Mouse (Mus musculus) small intestine, adult 2 months (tissue): ENCODE data around the gene Polr2b. TPM values are rescaled to one million over a fixed set of nuclear protein-coding genes. Genes with fewer than 3 reads are reported as not detected.

Experiments
- H3K27ac ChIP-seq: fragments of 200-500 bp; 2 replicates; pipeline ENCODE4 v1.5.1; 2012; ENCODE audit warnings: low read depth, low read length, control low read depth, inconsistent platforms; ENCODE audit not compliant: insufficient read depth
- H3K27me3 ChIP-seq: fragments of 200-500 bp; 2 replicates; pipeline ENCODE4 v1.6.1; 2012; ENCODE audit warnings: mild to moderate bottlenecking, moderate library complexity, low read length, inconsistent platforms; ENCODE audit not compliant: control insufficient read depth, insufficient read depth
- H3K36me3 ChIP-seq: fragments of 200-500 bp; 2 replicates; pipeline ENCODE4 v1.6.1; 2012; ENCODE audit warnings: mild to moderate bottlenecking, low read length, control low read depth, inconsistent platforms; ENCODE audit not compliant: control insufficient read depth, insufficient read depth
- H3K4me1 ChIP-seq: fragments of 200-500 bp; 2 replicates; pipeline ENCODE4 v1.6.1; 2012; ENCODE audit warnings: low read length, inconsistent platforms, mixed read lengths; ENCODE audit not compliant: control insufficient read depth, insufficient read depth, insufficient read length
- H3K4me3 ChIP-seq: fragments of 200-500 bp; 2 replicates; pipeline ENCODE4 v1.5.1; 2012; ENCODE audit warnings: low read depth, mild to moderate bottlenecking, control low read depth, inconsistent platforms, low read length, moderate library complexity
- CTCF ChIP-seq: fragments of 200-500 bp; IDR thresholded peaks from 2 replicates; pipeline ENCODE4 v1.5.1; 2012; ENCODE audit warnings: low read depth, mild to moderate bottlenecking, control low read depth, inconsistent platforms, low read length, moderate library complexity, mixed read lengths; ENCODE audit not compliant: insufficient replicate concordance, insufficient read length; ENCODE audit errors: extremely low read depth
- POLR2A ChIP-seq: fragments of 200-500 bp; IDR thresholded peaks from 2 replicates; pipeline ENCODE4 v1.6.1; 2012; ENCODE audit warnings: low read depth, mild to moderate bottlenecking, control low read depth, inconsistent platforms, low read length, moderate library complexity
- WGBS: fragments of 180-500 bp; shearing (Covaris S2); methylation state at CpG from one replicate; pipeline ENCODE4 v1.1.7; 2018; 5-methylcytosine and 5-hydroxymethylcytosine counted together
- polyA plus RNA-seq: library from polyadenylated mRNA; depleted of rRNA; stranded (reverse); fragments of >200 nt; gene quantifications from 2 replicates; pipeline ENCODE4 v1.2.3, GENCODE M21; 2012

Polr2b gene
- polyA plus RNA-seq, 1 experiment: 7.6 TPM

DNA sequence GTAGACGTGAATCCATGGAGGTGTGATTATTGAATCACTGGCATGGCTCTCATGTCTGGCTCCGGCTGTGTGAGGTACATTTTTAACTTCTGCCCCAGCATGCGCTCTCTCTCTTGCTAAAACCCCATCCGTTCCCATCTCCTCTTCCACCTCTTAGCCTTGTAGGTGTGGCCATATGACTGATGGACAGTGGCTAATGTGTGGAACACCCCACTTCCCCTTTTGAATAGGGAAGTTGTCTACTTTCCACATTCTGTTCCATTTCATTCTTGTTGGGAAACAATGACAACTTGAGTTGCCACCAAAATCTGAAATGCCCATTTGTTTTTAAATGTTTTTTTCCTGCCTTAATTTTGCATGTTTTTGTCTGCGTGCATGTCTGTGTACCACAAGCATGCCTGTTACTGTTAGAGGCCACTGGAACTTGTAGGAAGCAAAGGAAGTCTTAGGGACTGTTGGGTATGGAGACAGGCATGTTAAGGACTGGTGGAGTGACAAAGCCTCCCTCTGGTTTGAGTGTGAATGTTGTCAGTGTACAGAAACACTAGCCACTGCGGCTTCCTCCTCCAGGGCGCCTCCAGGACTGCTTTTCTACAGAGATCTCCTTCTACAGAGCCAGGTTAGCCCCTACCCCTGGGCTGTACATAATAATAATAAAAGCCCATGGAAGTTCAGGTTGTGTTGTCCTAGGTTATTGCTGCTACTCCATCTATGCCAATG is 17.0 kb upstream of the Polr2b start:
- Histone ChIP-seq H3K36me3 (peaks cover 45% of the 10 kb centered on the region), H3K27me3 (no peaks in the 10 kb centered on the region), H3K4me1 (no peaks in the 10 kb centered on the region; the same call in 1 of the 2 replicates), H3K27ac (0 out of 2 replicates have a peak overlapping the region, but pooled peaks have one; percentile 15), H3K4me3 (no peak overlapping the region)
- WGBS: 85% methylated on average over 7 of the region's 7 CpGs
- no peak for TF ChIP-seq CTCF
- TF ChIP-seq POLR2A: no peak

DNA sequence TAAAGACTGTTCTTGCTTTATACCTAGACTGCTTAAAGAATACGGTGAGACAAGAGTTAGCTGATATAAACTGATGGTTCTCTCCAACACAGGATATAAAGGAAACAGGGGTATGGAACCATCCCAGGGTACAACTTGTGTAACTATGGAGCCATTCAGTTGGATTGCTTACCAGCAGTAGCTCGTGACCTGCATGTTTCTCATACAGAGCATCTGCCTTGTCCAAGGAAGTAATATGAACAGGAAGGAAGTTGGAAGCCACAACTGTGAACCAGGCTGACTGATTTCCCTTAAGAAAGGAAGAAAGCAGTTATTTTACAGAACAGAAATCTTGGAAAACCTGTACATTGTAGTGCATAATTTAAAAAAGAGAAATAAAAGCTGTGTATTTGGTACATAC is 10.5 kb upstream of the Polr2b start:
- no peak overlapping the region for H3K4me3 ChIP-seq
- H3K4me1 ChIP-seq: no peaks in the 10 kb centered on the region
- no peak for TF ChIP-seq CTCF
- no peak for TF ChIP-seq POLR2A
- no peak overlapping the region for H3K27ac ChIP-seq
- no peaks in the 10 kb centered on the region for H3K27me3 ChIP-seq
- peaks cover 34% of the 10 kb centered on the region for H3K36me3 ChIP-seq
- 83% methylated on average over 2 of the region's 2 CpGs for WGBS

DNA sequence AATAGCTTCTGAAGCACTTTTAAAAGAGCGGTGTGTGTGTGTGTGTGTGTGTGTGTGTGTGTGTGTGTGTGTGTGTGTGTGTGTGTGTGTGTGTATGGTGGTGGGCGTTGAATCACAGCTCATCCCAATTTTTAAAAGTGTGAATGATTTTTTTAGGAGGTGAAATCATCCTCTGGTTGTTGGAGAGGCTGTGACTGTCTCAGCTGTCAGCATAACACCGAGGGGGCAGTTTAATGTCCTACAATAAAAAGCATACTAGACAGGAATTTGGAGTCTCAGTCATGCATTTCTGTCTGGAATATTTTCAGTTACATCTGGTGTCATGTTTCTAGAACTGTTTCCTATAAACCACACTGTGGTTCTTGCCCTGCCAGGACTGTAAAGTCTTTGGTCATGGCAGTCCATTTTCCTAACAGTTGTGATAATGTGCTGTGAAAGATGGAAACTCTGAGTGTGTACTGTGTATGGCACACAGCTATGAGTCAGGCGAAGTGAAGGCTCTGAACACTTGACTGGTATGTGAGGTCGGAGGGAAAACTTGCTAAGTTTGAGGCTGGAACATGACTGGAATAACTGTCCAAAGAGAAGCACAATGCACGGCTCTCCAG is 8.5 kb upstream of the Polr2b start:
- Histone ChIP-seq H3K27ac (no peak overlapping the region), H3K36me3 (peaks cover 33% of the 10 kb centered on the region), H3K4me1 (no peaks in the 10 kb centered on the region), H3K4me3 (no peak overlapping the region), H3K27me3 (no peaks in the 10 kb centered on the region)
- TF ChIP-seq POLR2A: no peak
- no peak for TF ChIP-seq CTCF
- 85% methylated on average over 6 of the region's 6 CpGs for WGBS

DNA sequence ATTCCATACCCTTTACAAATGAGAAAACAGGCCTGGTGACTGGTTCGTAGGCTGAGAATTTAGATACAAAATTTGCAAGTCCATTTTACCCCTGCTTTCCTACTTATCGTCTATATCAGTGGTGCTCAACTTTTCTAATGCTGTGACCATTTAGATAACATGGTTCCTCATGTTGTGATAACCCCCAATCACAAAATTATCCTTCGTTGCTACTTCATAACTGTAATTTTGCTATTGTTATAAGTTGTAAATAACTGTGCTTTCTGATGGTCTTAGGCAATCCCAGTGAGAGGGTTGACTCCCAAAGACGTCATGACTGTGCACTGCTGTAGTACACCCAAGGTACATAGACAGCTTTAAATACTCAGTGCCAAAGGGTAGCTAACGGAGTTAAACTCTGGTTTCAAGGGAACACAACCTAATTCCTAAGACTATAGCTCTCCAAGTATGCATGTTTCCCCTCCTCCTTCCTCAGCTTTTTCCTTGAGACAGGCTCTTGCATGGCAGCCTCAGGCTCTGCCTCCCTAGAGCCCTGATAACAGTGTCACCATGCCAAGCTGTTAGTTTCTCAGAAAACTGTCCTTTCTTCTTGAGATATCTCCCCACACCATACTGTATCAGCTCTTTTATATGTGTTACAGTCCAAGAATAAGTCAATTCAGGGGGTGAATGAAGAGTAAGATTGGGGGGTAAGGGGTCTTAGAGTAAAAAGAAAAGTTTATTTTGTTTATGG is 2.0 kb upstream of the Polr2b start:
- Histone ChIP-seq H3K27ac (no peak overlapping the region), H3K4me3 (no peak overlapping the region), H3K36me3 (peaks cover 14% of the 10 kb centered on the region), H3K4me1 (peaks cover 10% of the 10 kb centered on the region), H3K27me3 (no peaks in the 10 kb centered on the region)
- TF ChIP-seq POLR2A (no peak), CTCF (no peak)
- 73% methylated on average over 5 of the region's 5 CpGs for WGBS

DNA sequence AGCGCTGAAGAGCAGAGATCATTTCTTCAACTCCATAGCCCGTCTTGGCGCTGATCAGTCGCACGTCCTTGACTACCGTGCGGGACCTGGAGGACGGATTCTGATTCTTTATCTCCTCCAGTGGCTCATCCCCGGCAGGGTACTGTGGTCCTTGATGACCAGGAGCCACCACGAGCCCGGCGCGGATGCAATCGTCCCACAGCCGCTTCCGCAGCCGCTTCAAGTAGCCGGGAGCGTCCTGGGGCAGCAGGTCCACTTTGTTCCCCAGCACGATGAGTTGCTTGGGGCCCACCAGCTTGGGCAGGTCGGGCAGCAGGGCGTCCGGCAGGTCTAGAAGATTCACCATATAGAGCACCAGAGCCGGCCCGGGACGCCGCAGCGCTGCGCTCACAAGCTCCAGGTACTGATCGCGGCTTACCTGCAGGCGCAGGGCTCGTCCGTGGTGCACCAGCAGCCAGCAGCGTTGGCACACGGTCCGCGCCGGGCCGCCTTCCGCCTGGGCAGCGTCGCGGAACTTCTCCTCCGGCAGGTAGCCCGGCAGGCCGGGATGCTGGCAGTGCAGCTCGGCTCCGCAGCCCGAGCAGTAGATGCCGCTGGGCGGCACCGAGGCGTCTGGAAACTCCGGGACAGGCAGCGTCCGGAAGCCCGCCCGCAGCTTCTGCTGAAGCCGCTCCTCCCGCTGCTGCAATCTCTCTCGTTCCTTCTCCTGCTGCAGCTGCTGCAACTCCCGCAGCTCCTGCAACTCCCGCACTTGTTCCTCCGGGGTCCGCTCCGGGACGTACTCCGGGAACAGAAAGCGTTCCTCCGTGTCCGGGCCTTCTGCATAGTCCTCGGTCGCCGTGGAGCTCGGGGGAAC is 668 bp upstream of the Polr2b start:
- under 1% methylated on average over 76 of the region's 76 CpGs for WGBS
- Histone ChIP-seq H3K4me3 (peak overlapping the region; percentile 70), H3K4me1 (peaks cover 10% of the 10 kb centered on the region), H3K27me3 (no peaks in the 10 kb centered on the region), H3K36me3 (peaks cover 15% of the 10 kb centered on the region), H3K27ac (no peak overlapping the region)
- no peak for TF ChIP-seq CTCF
- TF ChIP-seq POLR2A: no peak

DNA sequence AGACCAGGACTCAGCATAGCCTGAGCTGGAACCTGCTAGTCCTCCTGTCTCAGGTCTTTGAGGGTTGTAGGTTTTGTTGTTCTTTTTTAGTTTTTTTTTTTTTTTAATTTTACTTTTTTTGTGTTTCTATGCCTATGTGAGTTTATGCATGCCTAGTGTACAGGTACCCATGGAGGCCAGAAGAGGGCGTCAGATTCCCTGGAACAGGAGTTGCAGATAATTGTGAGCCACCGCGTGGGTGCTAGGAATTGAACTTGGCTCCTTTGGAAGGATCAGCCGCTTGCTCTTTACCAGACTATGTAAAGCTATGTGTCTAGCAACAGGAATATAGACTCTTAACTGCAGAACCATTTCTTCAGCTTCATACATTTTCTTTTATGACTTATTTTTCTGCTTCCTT is 4.3 kb downstream of the Polr2b start:
- Histone ChIP-seq H3K36me3 (peaks cover 18% of the 10 kb centered on the region), H3K4me1 (no peaks in the 10 kb centered on the region), H3K27ac (no peak overlapping the region), H3K27me3 (no peaks in the 10 kb centered on the region), H3K4me3 (no peak overlapping the region)
- TF ChIP-seq CTCF (no peak), POLR2A (no peak)
- 93% methylated on average over 4 of the region's 4 CpGs for WGBS

DNA sequence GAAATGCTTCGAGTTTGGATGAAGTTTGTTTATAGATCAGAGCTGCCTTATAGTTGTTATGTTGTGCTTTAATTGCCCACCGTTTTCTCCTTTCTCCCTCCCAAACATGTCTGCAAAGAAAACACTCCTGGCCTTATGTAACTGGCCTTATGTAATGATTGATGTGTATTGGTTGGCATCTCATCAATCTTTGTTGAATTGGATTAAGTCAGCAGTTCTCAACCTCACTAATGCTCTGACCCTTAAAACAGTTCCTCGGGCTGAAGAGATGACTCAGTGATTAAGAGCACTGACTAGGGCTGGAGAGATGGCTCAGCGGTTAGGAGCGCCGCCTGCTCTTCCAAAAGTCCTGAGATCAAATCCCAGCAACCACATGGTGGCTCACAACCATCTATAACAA is 5.0 kb downstream of the Polr2b start:
- no peak overlapping the region for H3K4me3 ChIP-seq
- 84% methylated on average over 6 of the region's 6 CpGs for WGBS
- no peak overlapping the region for H3K27ac ChIP-seq
- H3K36me3 ChIP-seq: peaks cover 21% of the 10 kb centered on the region
- no peaks in the 10 kb centered on the region for H3K4me1 ChIP-seq
- TF ChIP-seq CTCF: no peak
- TF ChIP-seq POLR2A: no peak
- H3K27me3 ChIP-seq: no peaks in the 10 kb centered on the region
